Mouse (Mus musculus) stomach, postnatal 0 days (tissue): Measurements from ENCODE around the gene D630039A03Rik.

ENCODE experiments used
- CTCF ChIP-seq: IDR thresholded peaks from 2 replicates; pipeline ENCODE4 v1.5.1; 2016; ENCODE audit warnings: antibody characterized with exemption, low read depth, mild to moderate bottlenecking, moderate library complexity
- EP300 ChIP-seq: optimal IDR thresholded peaks from 2 replicates; pipeline ENCODE3; 2016; ENCODE audit warnings: antibody characterized with exemption

- TF ChIP-seq CTCF = no peak
- TF ChIP-seq EP300 = no peak
Observed at GRCm38 (mm10) chr4:57942892-57943291, 26.8 kb upstream of the D630039A03Rik start.
